ENCODE assay signal across 8 mouse cellular contexts in genomic region chrX:161826186-161826585, GRCm38 (mm10).
DNase-seq lines count a peak whose midpoint lies in the region; ATAC-seq and TF ChIP-seq lines count a peak whose summit lies in the region.
"Not testable (repeated sequence)": the region's sequence is repeated elsewhere in the genome, so short reads cannot be mapped to it uniquely, and the experiment has no call there.

No protein-coding gene starts in this region.

- not testable (repeated sequence) for ATAC-seq in forebrain, postnatal 0 days; hindbrain, postnatal 0 days
- peak; percentile 51; the same call in 1 of the 2 replicates for ATAC-seq in megakaryocyte, adult 5-6 weeks (ENCODE audit: poor library complexity, severe bottlenecking)

- H3K9ac ChIP-seq in forebrain, postnatal 0 days; hindbrain, postnatal 0 days (replicated peaks; ENCODE audit: low read length): not testable (repeated sequence)

- H3K4me1 ChIP-seq in forebrain, postnatal 0 days (ENCODE audit: insufficient read depth); hindbrain, postnatal 0 days (ENCODE audit: insufficient read depth, low read length): not testable (repeated sequence)

- peak; percentile 7 for DNase-seq in CD4-positive helper T cell, adult 2 months (ENCODE audit: low read depth, low spot score)
- DNase-seq in adipocyte (ENCODE audit: low spot score): peak; percentile 52
- peak; percentile 7 for DNase-seq in cerebellum, adult 9-11 months
- peak; percentile 71 for DNase-seq in forebrain, postnatal 0 days
- peak; percentile 73 for DNase-seq in hindbrain, postnatal 0 days (ENCODE audit: low spot score)
- DNase-seq in left cerebral cortex, postnatal 14 days (ENCODE audit: low spot score in 2 of 2): peak; percentile 41 to 49
- DNase-seq in skeletal muscle tissue, adult 2 months (ENCODE audit: low read depth, low spot score): peak; percentile 7

- not testable (repeated sequence) for H3K4me2 ChIP-seq in forebrain, postnatal 0 days (ENCODE audit: low read depth); hindbrain, postnatal 0 days (ENCODE audit: low read depth, low read length)

- not testable (repeated sequence) for H3K9me3 ChIP-seq in forebrain, postnatal 0 days (ENCODE audit: low read length); hindbrain, postnatal 0 days (ENCODE audit: low read length)

- H3K4me3 ChIP-seq in forebrain, postnatal 0 days (ENCODE audit: low read depth, low read length); hindbrain, postnatal 0 days (ENCODE audit: low read length): not testable (repeated sequence)

- WGBS in forebrain, postnatal 0 days: 29% methylated on average over 2 of the region's 2 CpGs
- 23% methylated on average over 2 of the region's 2 CpGs for WGBS in hindbrain, postnatal 0 days

- H3K27ac ChIP-seq in forebrain, postnatal 0 days (ENCODE audit: low read depth, low read length); hindbrain, postnatal 0 days: not testable (repeated sequence)

- peak; percentile 70 for TF ChIP-seq CTCF in forebrain, postnatal 0 days (IDR thresholded peaks at IDR 0.05; ENCODE audit: low read depth)
- TF ChIP-seq CTCF in hindbrain, postnatal 0 days (IDR thresholded peaks at IDR 0.05; ENCODE audit: low read depth): peak; percentile 70

- intact Hi-C loops in left cerebral cortex, postnatal 14 days (cut with DNase I): loop anchor here (10.0 kb wide), 1 partner anchor 431 kb away; no protein-coding TSS in a partner anchor

- not testable (repeated sequence) for H3K27me3 ChIP-seq in forebrain, postnatal 0 days (ENCODE audit: insufficient read depth, low read length); hindbrain, postnatal 0 days (ENCODE audit: insufficient read depth, low read length)

- H3K36me3 ChIP-seq in forebrain, postnatal 0 days (ENCODE audit: insufficient read depth); hindbrain, postnatal 0 days (ENCODE audit: insufficient read depth, low read length): not testable (repeated sequence)

Comparison
In these comparisons a context has a peak if more than half of its experiments do, and no peak if none do; other contexts are left out.
1. DNase-seq: peak in every context shown above with its lines; median percentile 73 in hindbrain, postnatal 0 days; 71 in forebrain, postnatal 0 days; 52 in adipocyte; 45 in left cerebral cortex, postnatal 14 days; 7 in CD4-positive helper T cell, adult 2 months; 7 in cerebellum, adult 9-11 months; 7 in skeletal muscle tissue, adult 2 months.